In genomic region chr9:20493281-20493680, GRCm38 (mm10) we compare ENCODE assay signal across 8 mouse cellular contexts. TPM values are rescaled to one million over a fixed set of nuclear protein-coding genes. Genes with fewer than 3 reads are reported as not detected.
DNase-seq lines count a peak whose midpoint lies in the region; ATAC-seq and TF ChIP-seq lines count a peak whose summit lies in the region.

No protein-coding gene starts in this region.

- H3K4me1 ChIP-seq in lung, embryonic 15.5 days = peaks cover 15% of the 10 kb centered on the region
- 0 out of 2 replicates have a peak, but pooled peaks cover 6% of the 10 kb centered on the region for H3K4me1 ChIP-seq in intestine, embryonic 15.5 days (replicated peaks)
- peaks cover 8% of the 10 kb centered on the region; the same call in 1 of the 2 replicates for H3K4me1 ChIP-seq in midbrain, embryonic 11.5 days (ENCODE audit: control insufficient read depth, insufficient read depth, low read length)

- H3K9me3 ChIP-seq in lung, embryonic 15.5 days = no peaks in the 10 kb centered on the region
- no peaks in the 10 kb centered on the region for H3K9me3 ChIP-seq in intestine, embryonic 15.5 days
- no peaks in the 10 kb centered on the region for H3K9me3 ChIP-seq in midbrain, embryonic 11.5 days (ENCODE audit: control insufficient read depth, low read length)

- peaks cover 27% of the 10 kb centered on the region for H3K36me3 ChIP-seq in lung, embryonic 15.5 days
- H3K36me3 ChIP-seq in intestine, embryonic 15.5 days = peaks cover 11% of the 10 kb centered on the region
- H3K36me3 ChIP-seq in midbrain, embryonic 11.5 days (ENCODE audit: control insufficient read depth, insufficient read depth, low read length) = peaks cover 5% of the 10 kb centered on the region

- POLR2A ChIA-PET in Patski (lab: Charles Lee) = interaction anchor here (1.1 to 1.4 kb wide), 2 partner anchors 17 to 27 kb away, joined by 3 to 4 read pairs; no protein-coding TSS in a partner anchor

- peak overlapping the region; percentile 85 for H3K9ac ChIP-seq in lung, embryonic 15.5 days
- H3K9ac ChIP-seq in intestine, embryonic 15.5 days = peak overlapping the region; percentile 89
- peak overlapping the region; percentile 93 for H3K9ac ChIP-seq in midbrain, embryonic 11.5 days (ENCODE audit: low read length)

- CTCF ChIA-PET in Patski (lab: Charles Lee) = interaction anchor here (0.8 to 1.5 kb wide), 4 partner anchors 11 to 26 kb away, joined by 3 to 4 read pairs (median 3); no protein-coding TSS in a partner anchor

- no peak for ATAC-seq in lung, embryonic 15.5 days (ENCODE audit: borderline replicate concordance, extremely low read depth, low FRiP score, low TSS enrichment)
- no peak for ATAC-seq in Patski
- ATAC-seq in erythroblast, adult 5-6 weeks (replicated peaks; ENCODE audit: low FRiP score, poor library complexity, severe bottlenecking) = peak; percentile 33
- no peak for ATAC-seq in intestine, embryonic 15.5 days
- ATAC-seq in midbrain, embryonic 11.5 days (ENCODE audit: low FRiP score) = no peak

- WGBS in lung, embryonic 15.5 days = 3% methylated on average over 9 of the region's 9 CpGs
- 6% methylated on average over 9 of the region's 9 CpGs for WGBS in intestine, embryonic 15.5 days
- 9% methylated on average over 9 of the region's 9 CpGs for WGBS in midbrain, embryonic 11.5 days

- peak overlapping the region; percentile 88 for H3K4me3 ChIP-seq in lung, embryonic 15.5 days
- H3K4me3 ChIP-seq in intestine, embryonic 15.5 days (replicated peaks) = peak overlapping the region; percentile 84
- peak overlapping the region; percentile 67 for H3K4me3 ChIP-seq in midbrain, embryonic 11.5 days (ENCODE audit: low read depth, low read length)

- peak; percentile 36 for TF ChIP-seq CTCF in Patski (IDR thresholded peaks at IDR 0.05)

- in situ Hi-C loops in Patski (cut with MboI; ENCODE audit: low pct_unique_long_range_greater_than_20kb) = no loop called here

- no peaks in the 10 kb centered on the region for H3K27me3 ChIP-seq in lung, embryonic 15.5 days
- H3K27me3 ChIP-seq in Patski = no peaks in the 10 kb centered on the region
- H3K27me3 ChIP-seq in intestine, embryonic 15.5 days (replicated peaks) = no peaks in the 10 kb centered on the region
- no peaks in the 10 kb centered on the region for H3K27me3 ChIP-seq in midbrain, embryonic 11.5 days (ENCODE audit: control insufficient read depth, insufficient read depth, low read length)

- H3K27ac ChIP-seq in lung, embryonic 15.5 days = peak overlapping the region; percentile 98
- H3K27ac ChIP-seq in intestine, embryonic 15.5 days = peak overlapping the region; percentile 98
- H3K27ac ChIP-seq in midbrain, embryonic 11.5 days (ENCODE audit: low read depth, low read length) = peak overlapping the region; percentile 82

- DNase-seq in lung, adult 18-20 months = no peak
- DNase-seq in Patski (ENCODE audit: low read depth, low spot score) = no peak
- no peak for DNase-seq in midbrain, embryonic 11.5 days (ENCODE audit: low spot score, missing footprints)
- no peak for DNase-seq in ovary, postnatal 10 days (ENCODE audit: low spot score)
- no peak for DNase-seq in right cerebral cortex, postnatal 36 days (ENCODE audit: low spot score in 2 of 2)

- H3K4me2 ChIP-seq in lung, embryonic 15.5 days = peak overlapping the region; percentile 80
- H3K4me2 ChIP-seq in intestine, embryonic 15.5 days (replicated peaks) = peak overlapping the region; percentile 77
- H3K4me2 ChIP-seq in midbrain, embryonic 11.5 days = peak overlapping the region; percentile 74

RNA-seq across cellular contexts. Expression of gene Zfp426, which starts 0.7 kb away (rescaled TPM):
- 19.2 and 22.8 TPM in 2 replicates for polyA plus RNA-seq in lung, embryonic 15.5 days (2015; fragmentation: Nextera tagmentation; extraction: Ambion mirVana)
- 24.4 TPM for polyA plus RNA-seq in Patski (2021)
- total RNA-seq in erythroblast, adult 5-6 weeks (2015; ENCODE audit: low replicate concordance) = 8.6 and 12.5 TPM in 2 replicates
- total RNA-seq in erythroblast, adult 5-6 weeks (2017; ENCODE audit: low replicate concordance) = 15.6 and 17.6 TPM in 2 replicates
- polyA plus RNA-seq in intestine, embryonic 15.5 days (2015; fragmentation: Nextera tagmentation; extraction: Ambion mirVana) = 15.1 and 15.7 TPM in 2 replicates
- 37.3 and 41.7 TPM in 2 replicates for polyA plus RNA-seq in midbrain, embryonic 11.5 days (2014; fragmentation: Nextera tagmentation; extraction: Ambion mirVana)

RNA-seq across cellular contexts. Expression of gene Zfp266, which starts 27.9 kb away (rescaled TPM):
- 103 and 107 TPM in 2 replicates for polyA plus RNA-seq in lung, embryonic 15.5 days (2015; fragmentation: Nextera tagmentation; extraction: Ambion mirVana)
- 51.8 TPM for polyA plus RNA-seq in Patski (2021)
- total RNA-seq in erythroblast, adult 5-6 weeks (2015; ENCODE audit: low replicate concordance) = 10.2 and 10.4 TPM in 2 replicates
- total RNA-seq in erythroblast, adult 5-6 weeks (2017; ENCODE audit: low replicate concordance) = 6.8 and 8.9 TPM in 2 replicates
- polyA plus RNA-seq in intestine, embryonic 15.5 days (2015; fragmentation: Nextera tagmentation; extraction: Ambion mirVana) = 55.1 and 62.4 TPM in 2 replicates
- polyA plus RNA-seq in midbrain, embryonic 11.5 days (2014; fragmentation: Nextera tagmentation; extraction: Ambion mirVana) = 127 and 140 TPM in 2 replicates

RNA-seq across cellular contexts. Expression of gene Zfp26, which starts 33.3 kb away (rescaled TPM):
- 19.7 and 21.6 TPM in 2 replicates for polyA plus RNA-seq in lung, embryonic 15.5 days (2015; fragmentation: Nextera tagmentation; extraction: Ambion mirVana)
- 15.6 TPM for polyA plus RNA-seq in Patski (2021)
- 5.0 TPM in 2 replicates for total RNA-seq in erythroblast, adult 5-6 weeks (2015; ENCODE audit: low replicate concordance)
- 3.1 and 17.9 TPM in 2 replicates for total RNA-seq in erythroblast, adult 5-6 weeks (2017; ENCODE audit: low replicate concordance)
- polyA plus RNA-seq in intestine, embryonic 15.5 days (2015; fragmentation: Nextera tagmentation; extraction: Ambion mirVana) = 11.9 and 14.7 TPM in 2 replicates
- polyA plus RNA-seq in midbrain, embryonic 11.5 days (2014; fragmentation: Nextera tagmentation; extraction: Ambion mirVana) = 30.9 and 34.9 TPM in 2 replicates
